Mouse (Mus musculus) spleen, adult 2 months (tissue): ENCODE results near the gene Cacnb2. TPM values are rescaled to one million over a fixed set of nuclear protein-coding genes. Genes with fewer than 3 reads are reported as not detected.

Experiments
- DNase-seq, 2 experiments: peaks; one replicate each; pipeline versions ENCODE4 v3.0.0 to v3.0.0-alpha.2; 2012 to 2021; ENCODE audit warnings: low spot score in 2 of 2, low read depth in 1 of 2
- H3K27ac ChIP-seq: fragments of 200-500 bp; 2 replicates; pipeline ENCODE4 v1.5.1; 2012; ENCODE audit warnings: low read length, inconsistent platforms; ENCODE audit not compliant: insufficient read depth
- H3K27me3 ChIP-seq: fragments of 200-500 bp; 2 replicates; pipeline ENCODE4 v1.6.1; 2012; ENCODE audit warnings: mild to moderate bottlenecking, moderate library complexity, low read length, inconsistent platforms; ENCODE audit not compliant: control insufficient read depth, insufficient read depth
- H3K36me3 ChIP-seq: fragments of 200-500 bp; 2 replicates; pipeline ENCODE4 v1.6.1; 2012; ENCODE audit warnings: mild to moderate bottlenecking, low read length, inconsistent platforms; ENCODE audit not compliant: control insufficient read depth, insufficient read depth
- H3K4me1 ChIP-seq: fragments of 200-500 bp; 2 replicates; pipeline ENCODE4 v1.6.1; 2011; ENCODE audit warnings: inconsistent platforms; ENCODE audit not compliant: control insufficient read depth, insufficient read depth, insufficient read length
- H3K4me3 ChIP-seq: fragments of 200-500 bp; 2 replicates; pipeline ENCODE4 v1.5.1; 2011; ENCODE audit warnings: mild to moderate bottlenecking, inconsistent platforms; ENCODE audit not compliant: insufficient read depth, insufficient read length; ENCODE audit errors: extremely low read depth
- CTCF ChIP-seq: fragments of 200-500 bp; IDR thresholded peaks from 2 replicates; pipeline ENCODE4 v1.5.1; 2011; ENCODE audit warnings: mild to moderate bottlenecking, inconsistent platforms; ENCODE audit not compliant: insufficient read depth, insufficient read length, insufficient replicate concordance; ENCODE audit errors: extremely low read depth
- POLR2A ChIP-seq: fragments of 200-500 bp; IDR thresholded peaks from 2 replicates; pipeline ENCODE4 v1.6.1; 2011; ENCODE audit warnings: low read depth, low read length, inconsistent platforms
- WGBS: fragments of 180-500 bp; shearing (Covaris S2); methylation state at CpG from one replicate; pipeline ENCODE4 v1.1.7; 2018; 5-methylcytosine and 5-hydroxymethylcytosine counted together
- polyA plus RNA-seq: library from polyadenylated mRNA; depleted of rRNA; stranded (reverse); fragments of >200 nt; gene quantifications from 2 replicates; pipeline ENCODE4 v1.2.3, GENCODE M21; 2012

The Cacnb2 gene
- polyA plus RNA-seq, 1 experiment = 0.37 TPM

DNA sequence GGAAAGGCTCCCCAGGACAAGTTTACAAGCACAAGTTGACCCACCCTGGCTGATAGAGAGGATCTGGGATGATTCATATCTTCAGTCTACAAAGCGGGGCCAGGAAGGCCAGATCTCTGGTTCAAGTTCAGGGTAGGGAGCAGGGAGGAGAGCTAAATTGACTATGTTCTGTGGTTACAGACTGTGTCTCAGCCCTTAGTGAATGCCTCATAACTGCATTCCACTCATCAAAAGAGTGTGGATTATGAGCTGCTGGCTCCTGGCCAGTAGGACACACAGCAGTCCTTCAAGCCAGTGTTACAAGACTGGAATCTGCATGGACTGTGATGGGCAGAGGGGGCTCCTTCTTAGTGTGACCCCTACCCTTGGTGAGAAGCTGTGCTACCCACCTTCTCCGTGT is 48.4 kb downstream of the Cacnb2 start:
- no peak for DNase-seq
- no peaks in the 10 kb centered on the region for H3K27me3 ChIP-seq
- H3K4me1 ChIP-seq = no peaks in the 10 kb centered on the region
- H3K27ac ChIP-seq = no peak overlapping the region
- no peak overlapping the region for H3K4me3 ChIP-seq
- WGBS = 88% methylated on average over 2 of the region's 2 CpGs
- TF ChIP-seq CTCF = no peak
- no peak for TF ChIP-seq POLR2A
- H3K36me3 ChIP-seq = no peaks in the 10 kb centered on the region

DNA sequence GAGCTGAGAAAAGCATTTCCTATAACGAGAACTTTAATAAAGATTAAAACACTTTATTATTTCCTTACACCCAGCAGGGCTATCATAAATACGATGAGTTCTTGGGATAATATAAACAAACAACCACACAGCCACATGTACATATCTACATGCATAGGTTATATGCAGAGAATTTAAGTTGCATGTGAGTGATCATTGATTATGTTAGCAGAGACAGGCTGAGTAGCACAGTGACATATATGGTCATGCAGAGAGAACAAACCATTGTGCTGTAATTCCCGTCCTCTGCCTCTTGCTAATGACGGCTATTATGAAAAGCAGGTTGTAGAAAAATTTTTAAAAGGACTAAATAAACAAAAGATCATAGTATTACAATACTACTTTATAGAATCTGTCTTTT is 53.8 kb downstream of the Cacnb2 start:
- Histone ChIP-seq H3K27ac (no peak overlapping the region), H3K27me3 (no peaks in the 10 kb centered on the region), H3K4me1 (no peaks in the 10 kb centered on the region), H3K4me3 (no peak overlapping the region), H3K36me3 (no peaks in the 10 kb centered on the region)
- DNase-seq = no peak
- TF ChIP-seq POLR2A = no peak
- no peak for TF ChIP-seq CTCF
- WGBS = 88% methylated on average over 4 of the region's 4 CpGs

DNA sequence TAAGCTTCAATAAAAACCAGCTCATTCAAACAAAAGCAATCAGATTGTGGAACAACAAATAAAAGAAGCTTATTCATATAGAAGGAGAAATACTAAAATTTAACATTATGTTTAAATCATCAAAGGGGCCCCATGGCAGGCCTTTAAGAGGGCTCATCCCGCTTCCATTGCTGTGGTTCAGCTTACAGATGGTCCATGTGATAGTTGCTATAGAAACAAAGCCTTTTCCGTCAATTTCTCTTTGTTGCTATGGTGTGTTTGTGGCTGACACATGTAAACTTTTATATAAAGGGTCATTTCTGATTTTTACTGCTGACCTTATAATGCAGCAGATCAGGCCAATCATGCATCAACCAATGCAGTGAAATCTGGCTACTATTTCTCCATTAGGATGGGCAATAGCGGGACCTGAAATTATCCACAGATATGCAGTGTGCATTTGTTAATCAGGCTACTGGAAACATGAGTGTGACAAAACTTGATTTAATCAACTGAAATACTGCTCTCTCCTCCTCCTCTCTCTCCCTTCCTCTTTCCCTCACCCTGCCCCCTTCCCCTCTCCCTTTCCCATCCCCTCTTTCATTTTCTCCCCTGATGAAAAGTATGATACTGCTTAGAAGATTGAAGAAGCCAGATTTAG is 54.4 kb downstream of the Cacnb2 start:
- Histone ChIP-seq H3K27ac (no peak overlapping the region), H3K4me1 (no peaks in the 10 kb centered on the region), H3K4me3 (no peak overlapping the region), H3K36me3 (no peaks in the 10 kb centered on the region), H3K27me3 (no peaks in the 10 kb centered on the region)
- WGBS = 84% methylated on average over 3 of the region's 3 CpGs
- TF ChIP-seq CTCF (no peak), POLR2A (no peak)
- DNase-seq = no peak

DNA sequence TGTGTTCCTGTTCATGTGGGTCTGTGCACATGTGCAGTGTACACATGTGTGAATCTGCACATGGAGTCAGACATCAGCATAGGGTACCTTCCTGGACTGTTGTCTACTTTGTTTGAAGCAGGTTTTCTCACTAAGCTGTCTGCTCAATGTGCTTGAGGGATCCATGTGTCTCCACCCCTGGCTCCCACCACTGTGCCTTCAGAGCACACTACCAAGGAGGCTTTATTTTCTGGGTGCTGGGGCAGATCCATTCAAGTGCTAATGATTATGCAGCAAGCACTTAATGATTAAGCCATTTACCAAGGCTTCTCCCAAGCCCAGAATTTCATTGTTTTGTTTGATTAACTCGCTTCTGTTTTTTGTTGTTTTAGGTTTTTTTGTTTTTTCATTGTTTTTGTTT is 62.3 kb downstream of the Cacnb2 start:
- Histone ChIP-seq H3K27ac (no peak overlapping the region), H3K27me3 (no peaks in the 10 kb centered on the region), H3K4me1 (no peaks in the 10 kb centered on the region), H3K36me3 (no peaks in the 10 kb centered on the region), H3K4me3 (no peak overlapping the region)
- DNase-seq = no peak
- TF ChIP-seq POLR2A = no peak
- TF ChIP-seq CTCF = no peak
- 93% methylated on average over 1 of the region's 1 CpGs for WGBS

DNA sequence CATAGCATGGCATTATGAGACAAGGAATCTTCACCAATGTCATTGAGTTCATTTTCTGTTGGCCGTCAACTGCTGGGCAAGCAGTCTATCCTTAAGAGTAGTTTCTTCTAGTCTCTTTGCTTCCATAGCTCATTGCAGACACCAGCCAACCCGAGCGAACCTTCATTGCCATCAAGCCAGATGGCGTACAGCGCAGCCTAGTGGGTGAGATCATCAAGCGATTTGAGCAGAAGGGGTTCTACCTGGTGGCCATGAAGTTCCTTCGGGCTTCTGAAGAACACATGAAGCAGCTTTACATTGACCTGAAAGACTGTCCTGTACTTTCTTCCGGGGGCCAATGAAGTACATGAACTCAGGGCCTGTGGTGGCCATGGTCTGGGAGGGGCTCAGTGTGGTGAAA is 69.2 kb downstream of the Cacnb2 start:
- H3K27ac ChIP-seq = no peak overlapping the region
- 92% methylated on average over 8 of the region's 8 CpGs for WGBS
- H3K4me1 ChIP-seq = no peaks in the 10 kb centered on the region
- no peaks in the 10 kb centered on the region for H3K27me3 ChIP-seq
- no peak overlapping the region for H3K4me3 ChIP-seq
- no peak for DNase-seq
- H3K36me3 ChIP-seq = no peaks in the 10 kb centered on the region
- TF ChIP-seq POLR2A (no peak), CTCF (no peak)

DNA sequence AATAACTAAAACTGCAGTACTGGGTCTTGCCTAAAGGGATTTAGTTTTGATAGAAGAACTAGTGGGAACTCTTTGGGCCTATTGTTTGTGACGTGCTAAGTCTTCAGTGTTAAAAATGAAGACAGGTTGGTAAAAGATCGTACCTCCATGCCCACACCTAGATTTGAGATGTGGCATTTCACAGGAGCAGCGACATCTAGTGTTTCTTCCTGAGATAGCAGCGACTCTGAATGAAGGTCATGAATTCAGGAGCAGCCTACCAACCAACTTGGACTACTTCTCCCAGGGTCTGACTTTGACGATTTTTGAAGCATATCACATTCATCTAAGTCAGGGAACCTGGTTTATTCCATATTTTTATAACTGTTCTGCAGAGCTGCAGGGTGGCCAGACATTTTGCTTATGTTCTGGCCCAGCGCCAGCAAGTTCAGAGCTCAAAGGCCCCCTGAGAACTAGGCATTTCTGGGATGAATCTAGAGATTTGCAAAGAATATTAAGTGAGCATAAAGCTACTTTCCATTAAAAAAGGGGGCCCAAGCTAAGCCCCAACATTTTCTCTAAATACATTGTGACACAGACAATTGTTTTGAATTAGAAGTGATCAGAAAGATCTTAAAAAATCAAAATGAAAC is 74.1 kb downstream of the Cacnb2 start:
- Histone ChIP-seq H3K36me3 (no peaks in the 10 kb centered on the region), H3K4me1 (no peaks in the 10 kb centered on the region), H3K4me3 (no peak overlapping the region), H3K27me3 (no peaks in the 10 kb centered on the region), H3K27ac (no peak overlapping the region)
- 20% methylated on average over 6 of the region's 6 CpGs for WGBS
- DNase-seq = peak; percentile 11 to 25
- no peak for TF ChIP-seq POLR2A
- peak; percentile 58; the same call in 1 of the 2 replicates for TF ChIP-seq CTCF

DNA sequence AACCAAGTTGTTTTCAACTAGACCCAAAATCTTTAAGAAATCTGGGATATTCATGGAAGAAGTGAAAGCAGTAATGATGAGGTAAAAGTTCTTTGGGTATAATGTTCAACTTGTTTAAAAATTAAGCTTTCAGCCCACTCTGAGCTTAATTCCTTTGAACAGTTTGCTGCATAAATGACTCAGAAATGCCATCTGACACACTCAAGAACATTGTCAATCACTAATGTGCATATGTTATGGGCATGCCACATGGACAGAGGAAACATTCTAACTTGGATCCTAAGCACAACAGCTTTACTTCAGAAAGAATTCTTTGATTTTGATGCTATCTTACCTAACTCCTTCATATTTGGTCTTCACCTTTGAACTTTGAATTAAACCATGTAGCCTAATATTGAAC is 81.3 kb downstream of the Cacnb2 start:
- no peak for TF ChIP-seq POLR2A
- no peak for TF ChIP-seq CTCF
- Histone ChIP-seq H3K4me1 (no peaks in the 10 kb centered on the region), H3K27me3 (no peaks in the 10 kb centered on the region), H3K4me3 (no peak overlapping the region), H3K36me3 (no peaks in the 10 kb centered on the region), H3K27ac (no peak overlapping the region)
- no peak for DNase-seq
